Mouse (Mus musculus): ENCODE results near the gene Ccdc81.

Ccdc81 gene

GRCm38 (mm10) chr7:89867221-89867620, 36.2 kb downstream of the Ccdc81 start:
- no peak for DNase-seq (ENCODE audit: low read depth, low spot score)

DNA sequence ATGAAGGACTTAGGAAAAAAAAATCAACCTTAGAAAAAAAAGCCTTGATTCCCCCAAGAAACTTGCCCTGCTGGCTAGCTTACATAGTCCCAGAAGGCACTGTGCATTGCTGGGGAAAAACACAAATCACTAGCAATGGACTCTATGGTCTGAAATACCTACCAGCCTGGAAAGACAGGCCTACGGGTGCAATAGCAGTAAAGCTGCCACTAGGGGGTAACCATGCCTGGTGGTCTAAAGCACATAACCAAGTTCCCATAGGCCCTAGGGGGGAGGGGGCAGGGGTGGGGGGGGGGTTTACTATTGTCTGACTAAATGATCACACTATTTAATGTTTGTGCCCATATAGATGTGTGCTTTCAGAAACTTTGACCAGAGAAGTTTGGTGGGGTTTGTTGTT, 38.7 kb downstream of the Ccdc81 start:
- no peak for DNase-seq (ENCODE audit: low read depth, low spot score)

DNA sequence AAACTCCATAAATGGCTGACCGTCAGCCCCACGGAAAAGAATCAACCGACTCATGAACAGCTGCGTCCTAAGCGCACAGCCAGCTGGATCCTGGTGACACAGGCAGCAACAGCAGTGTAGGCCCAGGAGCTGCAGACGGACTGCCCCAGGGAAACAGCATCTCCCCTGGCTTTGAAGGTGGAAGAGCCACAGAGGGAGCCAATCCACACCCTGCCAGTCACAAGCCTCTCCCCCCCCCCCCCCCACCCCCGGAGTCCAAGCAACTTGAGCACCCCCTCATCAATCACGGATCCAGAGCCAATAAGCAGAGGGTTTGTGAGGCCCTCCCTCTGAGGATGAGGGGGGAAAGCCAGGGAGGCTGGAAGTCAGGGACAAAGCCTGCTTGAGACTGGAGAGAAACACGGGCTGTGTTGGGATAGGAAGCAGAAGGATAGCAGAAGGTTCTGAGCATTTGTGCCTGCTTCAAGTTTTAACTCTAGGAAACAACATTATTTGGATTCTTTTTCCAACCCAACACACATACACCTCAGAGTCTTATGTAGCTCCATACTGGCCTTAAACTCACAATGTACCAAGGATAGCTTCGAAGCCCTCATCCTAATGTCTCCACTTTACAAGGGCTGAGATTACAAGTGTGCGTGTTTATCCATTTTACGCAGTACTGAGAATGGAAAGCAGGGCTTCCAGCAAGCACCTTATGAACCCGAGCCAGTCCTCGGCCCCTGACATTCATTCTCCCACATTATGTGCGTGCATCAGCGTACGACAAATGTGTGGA, 46.8 kb downstream of the Ccdc81 start:
- DNase-seq (ENCODE audit: low read depth, low spot score): peak; percentile 78

DNA sequence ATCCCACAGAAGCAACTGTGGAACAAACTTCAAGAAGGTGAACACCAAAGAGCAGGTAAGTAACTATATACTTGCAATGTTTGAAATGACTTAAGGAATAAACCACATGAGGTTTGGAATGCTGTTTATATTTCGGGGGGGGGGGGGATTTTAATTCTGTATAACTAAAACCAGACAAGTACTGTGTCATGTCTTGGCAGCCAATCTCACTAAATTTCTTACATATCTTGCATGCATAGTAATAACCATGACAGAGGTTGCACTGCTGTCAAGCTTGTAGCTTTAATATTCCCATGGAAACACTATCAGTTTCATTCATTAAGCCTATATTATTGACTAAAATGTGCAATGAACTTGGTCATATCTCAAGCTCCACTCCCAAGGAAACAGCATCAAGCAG, 48.2 kb downstream of the Ccdc81 start:
- no peak for DNase-seq (ENCODE audit: low read depth, low spot score)

DNA sequence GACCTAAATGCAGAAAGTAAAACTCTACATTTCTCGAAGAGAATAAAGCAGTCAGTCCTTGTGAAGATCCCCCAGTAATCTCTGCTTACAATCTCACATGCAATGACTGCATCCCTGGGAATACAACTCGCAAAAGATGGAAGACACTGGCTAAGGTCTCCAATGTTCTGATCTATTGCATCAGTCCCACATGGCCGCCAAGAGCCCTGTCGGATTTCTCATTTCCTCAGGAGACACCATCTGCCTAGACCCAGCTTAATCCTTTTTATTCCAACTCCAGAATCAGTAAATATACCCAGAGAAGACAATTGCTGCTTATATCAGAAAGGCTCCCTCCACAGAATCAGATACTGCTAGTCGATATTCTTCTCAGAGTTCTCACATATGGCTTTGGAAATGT, 50.3 kb downstream of the Ccdc81 start:
- no peak for DNase-seq (ENCODE audit: low read depth, low spot score)

DNA sequence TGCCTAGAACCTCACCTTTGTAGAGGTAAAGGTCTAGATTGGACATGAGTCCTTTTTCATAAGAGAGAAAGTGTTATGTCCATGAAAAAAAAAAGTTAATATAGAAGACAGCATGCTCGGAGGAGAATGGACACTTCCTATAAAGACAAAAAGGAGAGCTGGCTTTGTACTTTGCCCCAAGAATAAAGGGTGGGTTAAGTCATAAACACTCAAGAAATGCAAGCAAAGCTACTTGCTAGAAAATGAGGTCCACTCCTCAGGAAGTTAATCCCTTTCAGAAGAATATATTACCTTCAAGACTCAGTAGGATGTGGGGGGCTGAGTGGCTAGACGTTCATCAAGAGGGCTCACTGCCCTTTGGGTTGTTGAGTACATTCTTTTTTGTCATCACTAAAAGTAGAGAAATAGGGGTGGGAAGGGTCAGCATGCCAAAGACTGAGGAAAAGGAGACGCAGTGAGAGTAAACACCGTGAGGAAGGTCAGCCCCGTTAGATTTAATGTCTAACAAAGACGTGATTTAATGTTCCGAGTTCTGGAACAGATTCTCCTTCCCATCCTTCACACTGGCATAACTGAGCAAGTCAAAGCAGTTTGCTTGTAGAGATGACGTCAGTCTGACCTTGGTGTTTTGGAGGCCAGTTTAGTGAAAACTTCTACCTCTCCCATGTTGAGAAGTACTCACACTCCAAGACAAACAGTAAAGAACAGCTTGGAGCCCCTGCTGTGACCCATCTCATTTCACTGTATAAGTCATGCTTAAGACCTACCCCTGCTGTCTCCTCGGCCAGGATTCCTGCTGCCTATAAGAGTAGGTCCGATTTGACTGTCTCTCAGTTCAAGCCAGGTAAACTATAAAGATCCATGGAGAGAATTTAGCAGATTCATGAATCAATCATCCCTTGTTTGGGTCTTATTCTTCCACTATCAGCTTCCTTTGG, 51.0 kb downstream of the Ccdc81 start:
- DNase-seq (ENCODE audit: low read depth, low spot score): no peak

- no peak for DNase-seq (ENCODE audit: low read depth, low spot score)
Measured at GRCm38 (mm10) chr7:89850510-89850909, 52.9 kb downstream of the Ccdc81 start.

- DNase-seq (ENCODE audit: low read depth, low spot score): no peak
Measured at GRCm38 (mm10) chr7:89845669-89846068, 57.8 kb downstream of the Ccdc81 start.

- DNase-seq (ENCODE audit: low read depth, low spot score): peak; percentile 32
Measured at GRCm38 (mm10) chr7:89843533-89843932, 59.9 kb downstream of the Ccdc81 start.

- DNase-seq (ENCODE audit: low read depth, low spot score): no peak
Measured at GRCm38 (mm10) chr7:89843121-89843520, 60.3 kb downstream of the Ccdc81 start.

DNA sequence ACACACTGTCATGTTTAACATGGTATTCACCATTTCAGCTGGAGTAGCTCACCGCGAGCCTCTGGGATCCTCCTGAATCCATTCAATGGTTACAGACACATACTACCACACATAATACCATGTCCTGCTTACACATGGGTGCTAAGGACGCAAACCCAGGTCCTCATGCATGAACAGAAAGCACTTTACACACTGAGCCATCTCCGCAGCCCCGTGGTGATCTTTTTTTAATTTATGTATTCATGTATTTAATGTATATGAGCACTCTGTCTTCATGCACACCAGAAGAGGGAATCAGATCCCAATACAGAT, 61.1 kb downstream of the Ccdc81 start:
- no peak for DNase-seq (ENCODE audit: low read depth, low spot score)

DNA sequence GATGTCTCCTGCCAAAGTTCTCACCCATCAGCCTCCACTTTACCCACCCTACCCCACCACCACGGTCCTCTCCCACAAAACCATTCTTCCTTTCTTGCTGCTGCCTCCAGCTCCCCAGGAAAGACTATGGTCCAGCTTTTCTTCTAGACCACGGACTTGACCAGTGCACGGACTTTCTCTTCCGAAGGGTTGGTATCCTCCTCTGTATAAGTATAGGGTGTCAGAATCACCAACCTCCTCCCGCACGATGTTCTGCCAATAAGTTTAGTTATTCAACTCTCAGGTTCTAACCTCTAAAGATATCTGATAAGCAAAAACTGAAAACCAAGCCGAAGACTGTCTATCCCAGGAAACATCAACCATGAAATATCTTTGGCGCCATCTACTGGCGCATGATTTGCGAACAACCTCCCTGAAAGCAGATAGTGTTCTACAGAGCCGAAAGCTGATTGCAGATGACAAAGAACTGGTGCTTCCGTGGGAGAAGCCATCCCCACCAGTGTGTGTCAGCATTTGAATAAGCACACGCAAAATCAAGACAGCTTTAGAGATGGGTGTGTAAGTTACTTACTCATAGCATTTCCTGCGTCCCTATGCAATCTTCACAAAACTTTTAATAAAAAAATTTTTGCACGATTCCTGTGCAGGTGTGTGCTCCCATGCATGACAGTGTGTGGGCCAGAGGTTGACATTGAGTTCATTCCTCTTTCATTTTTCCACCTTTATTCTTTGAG, 61.6 kb downstream of the Ccdc81 start:
- DNase-seq (ENCODE audit: low read depth, low spot score): peak; percentile 90

- no peak for DNase-seq (ENCODE audit: low read depth, low spot score)
Measured at GRCm38 (mm10) chr7:89839721-89840120, 63.7 kb downstream of the Ccdc81 start.

GRCm38 (mm10) chr7:89837841-89838240, 65.6 kb downstream of the Ccdc81 start:
- DNase-seq (ENCODE audit: low read depth, low spot score): no peak

GRCm38 (mm10) chr7:89836676-89837075, 66.8 kb downstream of the Ccdc81 start:
- DNase-seq (ENCODE audit: low read depth, low spot score): no peak

- DNase-seq (ENCODE audit: low read depth, low spot score): no peak
Measured at GRCm38 (mm10) chr7:89835566-89835965, 67.9 kb downstream of the Ccdc81 start.

- DNase-seq (ENCODE audit: low read depth, low spot score): no peak
Measured at GRCm38 (mm10) chr7:89833521-89833920, 69.9 kb downstream of the Ccdc81 start.

DNA sequence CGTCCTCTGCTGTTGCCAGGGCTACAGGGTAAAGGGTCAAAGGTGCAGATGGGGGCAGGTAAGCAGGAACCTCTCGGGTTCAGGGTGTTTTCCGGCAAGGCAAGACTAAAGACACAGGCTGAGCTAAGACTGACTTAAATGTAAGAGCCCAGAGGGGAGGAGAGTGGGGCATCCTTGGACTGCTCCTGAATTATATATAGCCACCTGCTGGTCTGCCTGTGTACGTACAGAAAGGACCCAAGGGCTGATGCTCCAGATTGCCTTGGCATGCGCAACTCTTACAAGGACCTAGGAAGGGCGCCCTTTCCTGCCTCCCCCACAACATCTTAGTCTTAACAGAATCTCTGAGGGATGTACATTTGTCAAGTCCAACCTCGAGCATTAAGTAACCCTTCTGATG, 74.2 kb downstream of the Ccdc81 start:
- no peak for DNase-seq (ENCODE audit: low read depth, low spot score)

DNA sequence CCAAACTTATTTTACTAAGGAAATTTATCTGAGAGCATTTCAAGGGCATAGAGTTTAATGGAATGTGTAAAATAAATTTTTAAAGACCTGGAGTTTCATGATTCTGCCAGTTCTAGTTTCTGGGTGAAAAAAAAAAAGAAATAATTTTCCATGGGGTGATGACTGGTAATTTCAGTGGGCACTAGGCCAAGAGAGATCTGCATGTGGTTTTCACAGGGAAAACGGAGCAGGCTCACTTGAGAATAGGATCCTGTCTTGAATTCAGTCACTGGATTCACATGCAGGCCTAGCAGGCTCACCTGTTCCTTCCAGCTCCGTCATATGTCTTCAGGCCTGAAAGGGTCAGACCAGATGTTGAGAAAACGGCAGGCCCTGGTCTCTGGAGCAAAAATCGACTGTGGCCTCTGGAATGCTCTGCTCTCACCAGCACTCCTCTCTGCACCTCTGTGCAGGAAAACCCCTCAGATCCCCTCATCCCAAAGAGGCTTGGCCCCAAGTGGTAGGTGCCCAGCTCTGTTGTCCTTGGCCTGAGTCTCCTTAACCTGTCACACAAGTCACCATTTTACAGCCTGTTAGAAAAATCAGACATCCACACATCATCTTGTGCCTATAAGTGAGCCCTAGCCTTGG, 74.9 kb downstream of the Ccdc81 start:
- no peak for DNase-seq (ENCODE audit: low read depth, low spot score)

All from forelimb bud, embryonic 11.5 days (tissue).